Mouse (Mus musculus): ENCODE data around the gene Fjx1.

- TF ChIP-seq E2F4 (IDR thresholded peaks at IDR 0.05; ENCODE audit: insufficient replicate concordance, low read depth, low read length): no peak
- no peak for TF ChIP-seq MAX (IDR thresholded peaks at IDR 0.05; ENCODE audit: low read length)
- no peak for TF ChIP-seq RAD21 (IDR thresholded peaks at IDR 0.05; ENCODE audit: low read depth, low read length)
- TF ChIP-seq MAFK (IDR thresholded peaks at IDR 0.05; ENCODE audit: insufficient replicate concordance, low read length): no peak
- TF ChIP-seq MAZ (IDR thresholded peaks at IDR 0.05; ENCODE audit: low read depth, low read length): no peak
- no peak for TF ChIP-seq POLR2AphosphoS2 (IDR thresholded peaks at IDR 0.05; ENCODE audit: low read depth, low read length)
- TF ChIP-seq CTCF (conservative IDR thresholded peaks at IDR 0.05 in 1 of 2, IDR thresholded peaks at IDR 0.05 in 1 of 2; ENCODE audit: low read depth in 2 of 2, low read length in 2 of 2): no peak
- no peak for TF ChIP-seq POLR2A (IDR thresholded peaks at IDR 0.05; ENCODE audit: low read depth, low read length)
- no peak for TF ChIP-seq SMC3 (IDR thresholded peaks at IDR 0.05; ENCODE audit: low read depth, low read length)
- no peak for TF ChIP-seq SIN3A (IDR thresholded peaks at IDR 0.05; ENCODE audit: low read length)
- no peak for TF ChIP-seq EP300 (IDR thresholded peaks at IDR 0.05; ENCODE audit: low read length)
- no peak for TF ChIP-seq CHD2 (IDR thresholded peaks at IDR 0.05; ENCODE audit: low read length)
- no peak for TF ChIP-seq HCFC1 (IDR thresholded peaks at IDR 0.05; ENCODE audit: low read depth, low read length)
- no peak for TF ChIP-seq PAX5 (IDR thresholded peaks at IDR 0.05; ENCODE audit: low read length)
These were observed 5.4 kb downstream of the Fjx1 start for GRCm38 (mm10) chr2:102446851-102447250.

Measured in CH12.LX (cell line).